Mouse (Mus musculus) kidney, embryonic 14.5 days (tissue): ENCODE results near the gene Gm9602. TPM values are rescaled to one million over a fixed set of nuclear protein-coding genes. Genes with fewer than 3 reads are reported as not detected.
"Not testable (repeated sequence)": the region's sequence is repeated elsewhere in the genome, so short reads cannot be mapped to it uniquely, and the experiment has no call there.

Experiments used
- ATAC-seq: fragments of 200-750 bp; cut with Nextera tagmentation; 2 replicates; pipeline ENCODE4 v1.8.0; 2017; ENCODE audit warnings: moderate number of reproducible peaks, mild to moderate bottlenecking, moderate TSS enrichment, moderate library complexity; ENCODE audit not compliant: low FRiP score, low TSS enrichment
- H3K27ac ChIP-seq: fragments of 300-500 bp; sonication (generic); 2 replicates; pipeline ENCODE4 v1.5.1; 2014; ENCODE audit warnings: low read depth, mild to moderate bottlenecking, low read length, moderate library complexity, mixed read lengths
- H3K27me3 ChIP-seq: fragments of 300-500 bp; sonication (generic); 2 replicates; pipeline ENCODE4 v1.6.1; 2014; ENCODE audit warnings: mild to moderate bottlenecking, low read length; ENCODE audit not compliant: control insufficient read depth, insufficient read depth
- H3K36me3 ChIP-seq: fragments of 300-500 bp; sonication (generic); 2 replicates; pipeline ENCODE4 v1.6.1; 2014; ENCODE audit warnings: low read length, mixed read lengths; ENCODE audit not compliant: control insufficient read depth, insufficient read depth
- H3K4me1 ChIP-seq: fragments of 300-500 bp; sonication (generic); 2 replicates; pipeline ENCODE4 v1.6.1; 2014; ENCODE audit warnings: low read length, mixed read lengths; ENCODE audit not compliant: control insufficient read depth, insufficient read depth
- H3K4me2 ChIP-seq: fragments of 300-500 bp; sonication (generic); replicated peaks from 2 replicates; pipeline ENCODE4 v1.6.1; 2014; ENCODE audit warnings: low read depth, mild to moderate bottlenecking, low read length
- H3K4me3 ChIP-seq: fragments of 300-500 bp; sonication (generic); 2 replicates; pipeline ENCODE4 v1.5.1; 2014; ENCODE audit warnings: mild to moderate bottlenecking, low read length
- H3K9ac ChIP-seq: fragments of 300-500 bp; sonication (generic); 2 replicates; pipeline ENCODE4 v1.6.1; 2014; ENCODE audit warnings: low read depth, mild to moderate bottlenecking, low read length, moderate library complexity
- H3K9me3 ChIP-seq: fragments of 300-500 bp; sonication (generic); 2 replicates; pipeline ENCODE4 v1.6.1; 2016; ENCODE audit warnings: low read length; ENCODE audit not compliant: control insufficient read depth
- WGBS: fragments of 180-500 bp; shearing (Covaris S2); extraction: QIAGEN DNeasy Blood & Tissue Kit; methylation state at CpG from one replicate; pipeline ENCODE4 v1.1.7; 2014; 5-methylcytosine and 5-hydroxymethylcytosine counted together
- polyA plus RNA-seq: library from polyadenylated mRNA; unstranded; fragments of >200 nt; fragmentation: Nextera tagmentation; extraction: Ambion mirVana; gene quantifications from 2 replicates; pipeline ENCODE4 v1.2.1, GENCODE M21; 2014

Gene Gm9602
- not detected in 2 replicates for polyA plus RNA-seq

DNA sequence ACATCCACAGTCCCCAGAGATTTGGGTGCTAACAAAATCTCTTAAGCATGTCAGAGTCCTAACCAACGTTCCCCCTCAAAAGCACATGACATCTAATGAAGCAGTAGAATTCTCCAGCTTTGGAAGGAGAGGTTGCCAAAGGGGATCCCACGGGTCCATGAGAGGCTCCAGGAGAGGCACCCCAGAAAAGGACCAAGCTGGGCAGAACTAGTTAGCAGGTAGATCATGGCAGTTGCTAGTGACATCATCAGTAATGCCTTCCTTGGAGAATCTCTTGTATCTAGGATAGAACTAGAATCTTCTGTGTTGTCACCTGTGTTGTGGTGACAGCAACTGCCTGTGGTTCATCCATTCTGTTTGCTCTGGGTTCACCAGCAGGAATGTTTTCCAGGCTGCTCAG lies at the start of gene Gm9602:
Gene Gm9602 (plus strand): TSS at position 301 of the 400 bp plus-strand sequence.
- not testable (repeated sequence) for H3K36me3 ChIP-seq, H3K9me3 ChIP-seq, H3K4me3 ChIP-seq, H3K27ac ChIP-seq, H3K4me1 ChIP-seq, H3K4me2 ChIP-seq, H3K9ac ChIP-seq, H3K27me3 ChIP-seq, ATAC-seq
- no CpG with 5 or more reads among the region's 2 CpGs for WGBS

DNA sequence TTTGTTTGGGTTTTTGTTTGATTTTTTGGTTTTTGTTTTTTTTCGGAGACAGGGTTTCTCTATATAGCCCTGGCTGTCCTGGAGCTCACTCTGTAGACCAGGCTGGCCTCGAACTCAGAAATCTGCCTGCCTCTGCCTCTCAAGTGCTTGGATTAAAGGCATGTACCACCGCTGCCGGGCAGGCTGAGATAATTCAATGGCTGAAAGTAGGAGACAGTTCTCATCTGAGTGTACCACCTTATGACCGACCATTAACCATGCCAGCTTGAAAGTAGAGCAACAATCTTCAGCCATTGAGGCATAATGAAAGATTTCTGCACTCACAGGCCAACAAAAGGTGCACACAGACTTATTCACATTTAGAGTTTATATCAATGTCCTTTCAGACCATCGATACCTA lies 30.3 kb downstream of the Gm9602 start:
- not testable (repeated sequence) for H3K9ac ChIP-seq, ATAC-seq, H3K4me3 ChIP-seq, H3K27ac ChIP-seq, H3K27me3 ChIP-seq, H3K4me1 ChIP-seq, H3K9me3 ChIP-seq, H3K36me3 ChIP-seq, H3K4me2 ChIP-seq
- 88% methylated on average over 6 of the region's 6 CpGs for WGBS

GRCm38 (mm10) chr14:4821950-4822349 lies 45.8 kb downstream of the Gm9602 start:
- H3K27me3 ChIP-seq, H3K4me2 ChIP-seq, ATAC-seq, H3K4me3 ChIP-seq, H3K9me3 ChIP-seq, H3K9ac ChIP-seq, H3K4me1 ChIP-seq, H3K36me3 ChIP-seq, H3K27ac ChIP-seq: not testable (repeated sequence)
- 86% methylated on average over 4 of the region's 7 CpGs for WGBS

Other genes with a start within 250 kb of the Gm9602 start
- not detected in 2 replicates for gene Gm3047, start 220.9 kb upstream of the Gm9602 start, polyA plus RNA-seq
- gene Gm8159, start 144.0 kb upstream of the Gm9602 start, polyA plus RNA-seq = not detected in 2 replicates
- gene Gm3239, start 112.1 kb upstream of the Gm9602 start, polyA plus RNA-seq = not detected in 2 replicates
- gene Gm7876, start 67.1 kb upstream of the Gm9602 start, polyA plus RNA-seq = not detected in 2 replicates
- 0.19 and 0.39 TPM in 2 replicates for gene Gm3252, start 49.6 kb upstream of the Gm9602 start, polyA plus RNA-seq
- not detected in 2 replicates for gene Gm3269, start 61.8 kb downstream of the Gm9602 start, polyA plus RNA-seq
- gene Gm3264, start 79.2 kb downstream of the Gm9602 start, polyA plus RNA-seq = 0.31 and 0.37 TPM in 2 replicates
- gene Gm3278, start 116.1 kb downstream of the Gm9602 start, polyA plus RNA-seq = 0.17 TPM in 1 of 2 replicates, not detected in the other
- not detected in 2 replicates for gene Gm8297, start 207.6 kb downstream of the Gm9602 start, polyA plus RNA-seq
- gene Gm3298, start 239.6 kb downstream of the Gm9602 start, polyA plus RNA-seq = not detected in 2 replicates